Mouse (Mus musculus) megakaryocyte, embryonic 14.5 days (primary cell): ENCODE measurements around the gene Fancf. TPM values are rescaled to one million over a fixed set of nuclear protein-coding genes. Genes with fewer than 3 reads are reported as not detected.

ENCODE experiments used
- H3K27me3 ChIP-seq: replicated peaks from 2 replicates; pipeline ENCODE3; 2012; ENCODE audit warnings: inconsistent platforms
- H3K36me3 ChIP-seq: replicated peaks from 2 replicates; pipeline ENCODE3; 2012; ENCODE audit warnings: low read length, inconsistent platforms, mixed read lengths
- H3K4me1 ChIP-seq: 2 replicates; pipeline ENCODE4 v1.6.1; 2012; ENCODE audit warnings: inconsistent platforms
- H3K4me3 ChIP-seq: replicated peaks from 2 replicates; pipeline ENCODE3; 2012; ENCODE audit warnings: moderate library complexity, mild to moderate bottlenecking, inconsistent platforms
- H3K9me3 ChIP-seq: 2 replicates; pipeline ENCODE4 v1.6.1; 2012; ENCODE audit warnings: inconsistent platforms
- FLI1 ChIP-seq: IDR thresholded peaks from 2 replicates; pipeline ENCODE4 v1.6.1; 2012; ENCODE audit warnings: low read length, inconsistent platforms, mixed read lengths
- GATA1 ChIP-seq: IDR thresholded peaks from 3 replicates; pipeline ENCODE4 v1.6.1; 2012; ENCODE audit warnings: mixed read lengths, low read length, inconsistent platforms, borderline replicate concordance
- polyA plus RNA-seq: library from polyadenylated mRNA; stranded (reverse); fragments of >175 nt; gene quantifications from 2 replicates; pipeline ENCODE4 v1.2.3, GENCODE M21; 2012; ENCODE audit warnings: low replicate concordance; ENCODE audit not compliant: insufficient read depth

Fancf gene
- polyA plus RNA-seq, 1 experiment, result 4.4 TPM

DNA sequence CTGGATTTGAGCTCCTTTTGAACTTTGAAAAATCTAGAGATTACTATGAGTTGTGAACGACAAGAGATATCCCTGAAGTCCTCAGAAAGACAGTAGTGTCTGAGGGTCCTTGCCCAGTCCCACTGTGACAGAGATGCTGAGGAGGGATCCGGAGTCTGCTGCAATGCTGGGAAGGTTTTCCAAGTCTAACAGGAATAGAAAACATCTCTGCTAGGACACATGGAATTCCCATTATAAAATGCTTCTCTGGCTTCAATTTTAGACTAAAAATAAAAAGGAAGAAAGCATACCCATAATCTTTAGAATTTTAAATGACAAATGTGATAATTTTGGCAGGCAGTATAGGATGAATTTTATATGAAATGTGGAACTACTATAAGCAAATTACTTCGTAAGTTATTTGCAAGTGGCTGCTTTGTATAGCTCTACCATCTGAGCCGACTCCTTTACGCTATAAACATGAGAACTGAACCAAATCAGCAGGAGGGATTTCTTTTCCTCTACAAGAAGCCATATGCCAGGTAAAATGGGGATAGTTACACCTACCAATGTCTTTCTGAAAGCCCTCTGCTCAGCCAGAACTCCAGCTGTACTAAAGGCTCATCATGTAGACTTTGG, 10.1 kb downstream of the Fancf start:
- no peaks in the 10 kb centered on the region for H3K27me3 ChIP-seq
- peaks cover 8% of the 10 kb centered on the region for H3K4me1 ChIP-seq
- H3K9me3 ChIP-seq, result no peaks in the 10 kb centered on the region
- no peak overlapping the region for H3K4me3 ChIP-seq
- TF ChIP-seq GATA1, result no peak
- TF ChIP-seq FLI1, result no peak
- H3K36me3 ChIP-seq, result peaks cover 8% of the 10 kb centered on the region

DNA sequence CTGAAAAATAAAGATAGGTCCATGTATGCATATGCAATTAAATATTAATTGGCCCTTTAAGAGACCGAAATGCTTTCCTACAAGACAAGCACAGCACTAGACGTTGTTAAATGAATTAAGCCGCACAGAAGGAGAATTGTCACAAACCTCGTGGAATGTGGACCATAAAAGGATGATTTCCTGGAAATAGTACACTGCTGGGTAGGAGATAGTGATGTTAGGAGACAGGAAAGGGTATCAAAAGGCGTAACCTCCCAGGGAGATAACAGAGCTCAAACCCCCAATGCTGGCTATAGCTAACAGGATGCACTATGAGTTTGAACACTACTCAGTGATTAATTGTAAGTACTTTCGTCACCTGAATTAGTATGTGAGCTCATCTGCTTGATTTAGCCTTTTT, 11.2 kb downstream of the Fancf start:
- Histone ChIP-seq H3K36me3 (peaks cover 3% of the 10 kb centered on the region), H3K9me3 (no peaks in the 10 kb centered on the region), H3K27me3 (no peaks in the 10 kb centered on the region), H3K4me3 (no peak overlapping the region), H3K4me1 (peaks cover 8% of the 10 kb centered on the region)
- TF ChIP-seq FLI1 (no peak), GATA1 (no peak)

DNA sequence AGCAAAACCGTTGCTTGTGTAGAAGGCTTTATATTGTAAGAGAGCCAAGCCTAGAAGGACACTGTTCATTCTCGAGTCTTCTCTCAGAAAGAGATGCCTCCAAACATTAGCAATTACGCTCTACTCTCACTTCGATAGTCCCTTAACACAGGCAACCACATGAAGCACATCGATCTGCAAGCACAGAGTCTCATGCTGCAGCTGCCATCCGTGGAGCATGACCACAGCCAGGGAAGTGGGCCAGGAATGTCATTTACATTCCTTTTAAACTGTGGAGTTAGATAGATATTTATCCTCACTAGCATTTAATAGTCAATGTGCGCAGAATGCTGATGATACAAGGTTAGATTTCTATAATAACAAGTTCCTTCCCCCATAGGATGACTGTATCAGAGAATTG, 21.6 kb downstream of the Fancf start:
- Histone ChIP-seq H3K4me3 (no peak overlapping the region), H3K4me1 (no peaks in the 10 kb centered on the region), H3K27me3 (no peaks in the 10 kb centered on the region), H3K36me3 (no peaks in the 10 kb centered on the region), H3K9me3 (peaks cover 18% of the 10 kb centered on the region)
- TF ChIP-seq GATA1 (no peak), FLI1 (no peak)

DNA sequence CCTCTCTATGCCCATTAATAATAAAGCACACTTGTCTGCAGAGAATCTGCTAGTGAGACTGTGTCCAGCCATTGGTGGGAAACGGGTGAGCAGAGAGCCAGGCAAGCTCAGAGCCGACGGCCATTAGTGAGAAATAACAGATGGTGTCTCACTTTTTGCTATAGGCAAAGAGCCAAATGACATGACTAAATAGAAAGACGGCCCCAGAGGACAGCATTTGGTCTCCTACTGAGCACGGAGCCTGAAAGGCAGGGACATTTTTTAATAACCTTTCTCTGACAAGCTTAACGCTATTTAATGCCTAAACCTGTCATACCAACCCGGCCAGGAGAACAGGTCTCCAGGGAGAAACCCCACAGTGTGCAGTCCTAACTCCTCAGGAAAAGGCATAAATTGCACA, 30.1 kb downstream of the Fancf start:
- H3K4me1 ChIP-seq, result no peaks in the 10 kb centered on the region
- no peaks in the 10 kb centered on the region for H3K27me3 ChIP-seq
- no peak for TF ChIP-seq GATA1
- no peak for TF ChIP-seq FLI1
- no peaks in the 10 kb centered on the region for H3K36me3 ChIP-seq
- H3K4me3 ChIP-seq, result no peak overlapping the region
- H3K9me3 ChIP-seq, result no peaks in the 10 kb centered on the region

DNA sequence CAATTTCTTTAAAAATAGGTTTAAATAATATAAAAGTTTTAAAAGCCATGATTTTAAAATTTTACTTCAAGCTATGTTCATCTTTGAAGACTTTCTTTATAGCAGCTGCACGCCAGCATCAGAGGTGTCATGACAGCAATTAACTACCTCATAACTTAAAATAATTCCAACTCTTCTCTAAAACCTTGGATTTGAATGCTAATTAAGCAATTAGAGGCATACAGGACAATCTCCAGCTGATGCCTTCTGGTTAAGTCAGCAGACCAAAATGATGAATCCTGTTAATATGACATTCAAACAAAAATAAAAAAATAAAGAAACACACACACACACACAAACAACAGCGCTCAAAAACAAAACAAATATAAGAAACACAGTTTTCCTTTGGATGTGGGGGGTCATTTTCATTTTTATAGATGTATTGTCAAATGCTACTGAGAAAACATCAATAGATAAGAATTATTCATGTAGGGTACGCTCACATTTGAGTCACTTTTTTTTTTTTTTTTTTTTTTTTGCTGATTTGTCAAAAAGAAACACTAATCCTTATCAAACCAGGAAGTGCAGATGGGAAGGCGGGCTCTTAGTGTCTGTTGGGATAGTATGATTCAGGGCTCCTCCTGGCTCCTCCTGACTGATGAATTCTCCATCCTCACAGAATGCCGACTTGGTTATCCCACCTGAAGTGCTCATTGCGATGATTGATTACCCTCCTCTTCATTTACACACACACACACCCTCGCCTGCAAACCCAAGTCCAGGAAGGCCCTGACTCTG, 38.3 kb downstream of the Fancf start:
- no peaks in the 10 kb centered on the region for H3K27me3 ChIP-seq
- H3K36me3 ChIP-seq, result no peaks in the 10 kb centered on the region

DNA sequence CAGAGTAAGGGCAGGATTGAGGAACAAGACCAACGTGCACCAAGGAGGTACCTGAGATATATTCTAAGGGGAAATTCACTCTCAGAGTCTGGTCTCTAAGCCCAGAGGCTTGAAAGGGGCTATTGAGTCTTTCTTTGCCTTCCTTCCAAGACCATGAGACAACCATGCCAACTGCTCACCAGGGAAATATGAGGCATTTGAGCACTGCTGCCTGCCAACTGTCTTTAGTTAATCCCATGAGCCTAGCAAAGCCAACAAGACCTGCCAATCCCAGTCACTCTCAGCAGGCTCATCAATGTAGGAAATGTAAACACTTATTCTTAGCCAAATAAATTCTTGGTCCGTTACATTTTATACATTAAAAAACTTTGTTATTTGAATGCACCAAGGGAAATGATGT, 40.6 kb downstream of the Fancf start:
- no peak for TF ChIP-seq GATA1
- no peaks in the 10 kb centered on the region for H3K36me3 ChIP-seq
- H3K27me3 ChIP-seq, result no peaks in the 10 kb centered on the region
- no peak overlapping the region for H3K4me3 ChIP-seq
- no peaks in the 10 kb centered on the region; the same call in 1 of the 2 replicates for H3K4me1 ChIP-seq
- H3K9me3 ChIP-seq, result no peaks in the 10 kb centered on the region

More for the DNA sequence above, 38.3 kb downstream of the Fancf start:
- H3K4me1 ChIP-seq, result no peaks in the 10 kb centered on the region; the same call in 1 of the 2 replicates
- TF ChIP-seq GATA1 (no peak), FLI1 (no peak)
- no peaks in the 10 kb centered on the region for H3K9me3 ChIP-seq
- H3K4me3 ChIP-seq, result no peak overlapping the region

DNA sequence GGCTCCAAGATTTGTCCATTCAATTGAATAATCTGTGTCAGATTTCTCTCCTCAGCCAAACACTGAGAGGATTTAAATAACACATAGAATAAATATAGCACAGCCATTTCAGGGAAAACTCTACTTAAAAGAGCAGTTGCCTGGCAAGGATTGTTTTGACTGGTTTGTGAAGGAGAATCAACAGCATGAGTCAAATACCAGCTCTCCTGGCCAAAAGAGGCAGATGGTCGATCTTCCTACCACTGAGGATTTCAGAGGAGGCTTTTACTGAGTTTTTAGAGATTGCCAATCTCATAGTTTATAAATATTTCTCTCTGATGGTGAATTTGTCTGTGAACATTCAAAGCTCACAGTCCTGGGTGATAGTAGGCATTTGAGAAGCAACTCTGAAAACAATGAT, 42.2 kb downstream of the Fancf start:
- H3K36me3 ChIP-seq, result no peaks in the 10 kb centered on the region
- no peaks in the 10 kb centered on the region for H3K9me3 ChIP-seq
- no peaks in the 10 kb centered on the region; the same call in 1 of the 2 replicates for H3K4me1 ChIP-seq
- no peaks in the 10 kb centered on the region for H3K27me3 ChIP-seq
- no peak overlapping the region for H3K4me3 ChIP-seq
- TF ChIP-seq GATA1 (no peak), FLI1 (no peak)

DNA sequence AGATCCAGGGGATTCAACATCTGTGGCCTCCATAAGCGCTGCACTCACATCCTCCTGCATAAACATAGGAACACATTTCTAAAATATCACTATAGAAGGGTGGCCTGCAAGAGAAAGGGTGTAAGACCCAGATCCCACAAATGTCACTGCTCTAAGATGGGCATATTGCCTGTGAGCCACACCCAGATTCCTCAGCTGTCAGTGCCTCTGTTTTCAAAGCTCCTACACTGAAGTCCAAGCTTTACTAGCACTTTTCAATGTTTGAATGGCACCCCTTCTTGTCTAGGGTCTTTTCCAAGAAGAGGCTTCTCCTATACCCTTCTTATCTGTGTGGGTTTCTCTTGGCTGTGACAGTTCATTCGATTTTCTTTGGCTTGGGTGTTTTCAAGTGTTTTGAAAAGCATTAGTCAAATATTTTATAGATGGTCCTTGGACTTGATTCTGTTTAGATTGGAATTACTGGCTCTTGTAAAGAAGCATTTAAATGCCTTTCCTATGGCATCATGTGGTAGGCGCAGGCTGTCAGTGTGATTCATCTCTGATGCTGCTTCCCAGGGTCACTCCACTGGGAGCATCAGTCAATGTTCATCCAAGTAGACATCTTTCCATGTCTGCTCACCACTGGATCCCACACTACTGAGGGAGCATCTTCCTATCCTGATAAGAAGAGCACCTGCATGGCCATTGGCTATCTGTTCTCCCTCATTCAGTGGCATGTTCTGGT, 43.7 kb downstream of the Fancf start:
- TF ChIP-seq FLI1 (no peak), GATA1 (no peak)
- no peaks in the 10 kb centered on the region for H3K9me3 ChIP-seq
- H3K4me1 ChIP-seq, result no peaks in the 10 kb centered on the region
- H3K36me3 ChIP-seq, result no peaks in the 10 kb centered on the region
- no peaks in the 10 kb centered on the region for H3K27me3 ChIP-seq
- H3K4me3 ChIP-seq, result no peak overlapping the region

DNA sequence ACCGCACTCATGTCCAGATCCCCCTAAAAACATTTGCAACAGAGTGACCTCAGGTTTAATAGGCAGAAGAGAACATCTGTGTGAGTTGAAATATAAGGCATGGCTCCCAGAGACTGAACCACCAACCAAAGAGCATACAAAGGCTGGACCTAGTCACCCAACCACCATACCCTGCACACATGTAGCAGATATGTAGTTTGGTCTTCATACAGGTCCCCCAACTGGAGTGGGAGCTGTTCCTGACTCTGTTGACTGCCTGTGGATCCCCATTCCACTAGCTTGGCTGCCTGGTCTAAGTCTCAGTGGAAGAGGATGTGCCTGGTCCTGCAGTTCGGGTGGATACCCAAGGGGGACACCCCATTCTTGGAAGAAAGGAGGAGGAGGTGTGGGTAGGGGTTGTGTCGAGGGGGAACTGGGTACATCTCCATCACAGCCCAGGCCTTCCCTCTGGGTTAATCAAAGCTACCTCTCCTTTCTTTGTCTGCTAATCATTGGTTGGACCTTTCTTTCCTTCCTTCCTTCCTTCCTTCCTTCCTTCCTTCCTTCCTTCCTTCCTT, 45.7 kb downstream of the Fancf start:
- Histone ChIP-seq H3K9me3 (no peaks in the 10 kb centered on the region), H3K27me3 (no peaks in the 10 kb centered on the region), H3K4me1 (no peaks in the 10 kb centered on the region), H3K4me3 (no peak overlapping the region), H3K36me3 (no peaks in the 10 kb centered on the region)
- TF ChIP-seq GATA1 (no peak), FLI1 (no peak)
